Mouse (Mus musculus): ENCODE data around the gene Apba2.

Apba2 gene

DNA sequence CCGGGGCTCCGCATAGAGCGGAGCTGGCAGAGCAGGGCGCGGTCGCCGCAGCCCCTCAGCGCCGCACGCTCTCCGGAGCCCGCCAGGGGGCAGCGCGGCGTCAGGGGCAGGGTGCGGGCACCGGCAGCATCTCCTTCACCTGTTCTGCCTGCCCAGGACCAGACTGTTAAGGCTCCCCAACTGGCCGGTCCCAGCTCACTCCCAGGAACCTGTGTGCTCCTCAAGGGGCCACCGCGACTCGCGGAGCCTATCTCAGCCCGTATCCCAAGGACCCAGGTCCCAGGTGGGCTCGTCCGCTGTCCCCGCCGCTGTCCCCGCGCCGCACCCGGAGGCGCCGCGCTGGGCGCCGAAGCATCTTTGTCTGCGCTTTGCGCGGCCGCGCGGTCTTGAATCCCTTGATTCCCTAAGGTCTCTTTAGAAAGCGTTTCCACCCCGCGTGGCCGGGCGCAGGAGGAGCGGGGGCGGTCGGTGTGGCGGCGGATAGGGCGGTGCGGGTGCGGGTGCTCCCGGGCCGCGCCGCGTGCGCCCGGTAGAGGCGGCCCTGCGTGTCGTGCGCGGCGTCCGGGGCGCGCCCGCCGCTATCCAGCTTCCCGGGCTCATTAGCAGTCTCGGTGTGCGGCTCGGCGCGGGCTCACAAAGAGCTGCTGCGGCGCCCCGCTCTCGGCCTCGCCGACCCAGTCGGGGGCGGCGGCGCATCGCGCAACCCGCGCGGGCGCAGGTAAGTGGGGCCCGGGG lies at the start of gene Apba2:
Gene Apba2 (plus strand): TSS at position 171 of the 735 bp plus-strand sequence.
- DNase-seq (ENCODE audit: low read depth) = no peak

- DNase-seq (ENCODE audit: low read depth) = no peak
Measured at GRCm38 (mm10) chr7:64451861-64452382, 49.6 kb upstream of the Apba2 start.

GRCm38 (mm10) chr7:64452471-64453222 lies 48.9 kb upstream of the Apba2 start:
- no peak for DNase-seq (ENCODE audit: low read depth)

DNA sequence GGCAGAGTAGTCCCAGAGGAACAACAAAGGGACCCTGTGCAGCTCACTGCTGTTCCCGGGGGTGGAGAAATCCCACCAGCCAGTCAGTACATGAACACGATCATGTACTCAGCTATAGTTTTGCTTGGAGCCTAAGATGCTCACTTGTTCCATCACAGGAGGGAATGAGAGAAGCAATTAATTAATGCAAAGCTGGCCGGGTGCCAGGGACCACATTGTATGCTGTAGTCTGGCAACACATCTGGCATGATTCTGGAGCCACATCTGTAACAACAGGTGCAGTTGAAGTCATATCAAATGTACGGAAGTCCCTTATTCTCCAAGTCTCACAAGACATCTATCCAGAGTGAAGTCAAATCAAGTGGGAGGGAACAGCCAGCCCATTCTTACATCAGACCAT lies 45.3 kb upstream of the Apba2 start:
- no peak for DNase-seq (ENCODE audit: low read depth)

DNA sequence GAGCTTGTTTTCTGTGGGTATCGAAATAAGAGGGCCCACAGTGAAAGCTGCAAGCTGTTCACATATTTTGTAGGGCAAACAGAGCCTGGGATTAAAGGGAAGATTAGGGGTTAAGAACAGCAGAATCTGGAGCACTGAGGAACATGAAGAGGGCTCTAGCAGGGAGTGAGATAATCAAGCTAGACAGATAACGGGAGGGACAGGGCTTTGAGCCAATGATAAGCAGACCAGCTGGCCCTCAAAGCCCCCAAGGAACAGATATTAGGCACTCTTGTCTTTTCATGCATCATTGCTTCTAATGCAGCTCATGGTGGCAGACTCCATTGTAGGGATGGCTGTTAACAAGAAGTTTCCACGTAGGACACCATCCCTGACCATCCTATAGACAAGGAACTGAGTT lies 44.8 kb upstream of the Apba2 start:
- DNase-seq (ENCODE audit: low read depth) = no peak

GRCm38 (mm10) chr7:64457811-64458210 lies 43.7 kb upstream of the Apba2 start:
- no peak for DNase-seq (ENCODE audit: low read depth)

DNA sequence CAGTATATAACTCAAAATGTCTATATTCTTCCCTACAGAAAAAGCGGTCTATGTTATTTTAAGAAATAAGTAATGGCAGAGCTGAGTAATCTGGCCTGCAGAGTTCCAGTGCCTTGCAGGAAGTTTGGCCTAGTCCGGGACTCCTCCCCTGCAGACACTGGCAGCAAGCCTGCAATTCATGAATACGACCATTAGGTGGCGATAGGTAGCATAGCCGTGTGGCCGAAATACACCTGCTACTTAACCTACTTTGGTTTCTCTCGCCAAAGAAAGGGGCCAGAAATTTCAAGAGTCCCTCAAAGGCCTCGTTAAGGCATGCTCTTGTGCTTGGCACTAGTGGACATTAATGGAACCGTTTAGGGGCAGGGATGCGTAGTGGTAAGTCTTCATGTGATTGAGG lies 4.1 kb upstream of the Apba2 start:
- no peak for DNase-seq (ENCODE audit: low read depth)

GRCm38 (mm10) chr7:64502271-64503180 lies 1.0 kb downstream of the Apba2 start:
- DNase-seq (ENCODE audit: low read depth) = no peak

- DNase-seq (ENCODE audit: low read depth) = no peak
Measured at GRCm38 (mm10) chr7:64503641-64504040, 2.1 kb downstream of the Apba2 start.

- no peak for DNase-seq (ENCODE audit: low read depth)
Measured at GRCm38 (mm10) chr7:64504691-64505231, 3.3 kb downstream of the Apba2 start.

GRCm38 (mm10) chr7:64505571-64505970 lies 4.1 kb downstream of the Apba2 start:
- no peak for DNase-seq (ENCODE audit: low read depth)

DNA sequence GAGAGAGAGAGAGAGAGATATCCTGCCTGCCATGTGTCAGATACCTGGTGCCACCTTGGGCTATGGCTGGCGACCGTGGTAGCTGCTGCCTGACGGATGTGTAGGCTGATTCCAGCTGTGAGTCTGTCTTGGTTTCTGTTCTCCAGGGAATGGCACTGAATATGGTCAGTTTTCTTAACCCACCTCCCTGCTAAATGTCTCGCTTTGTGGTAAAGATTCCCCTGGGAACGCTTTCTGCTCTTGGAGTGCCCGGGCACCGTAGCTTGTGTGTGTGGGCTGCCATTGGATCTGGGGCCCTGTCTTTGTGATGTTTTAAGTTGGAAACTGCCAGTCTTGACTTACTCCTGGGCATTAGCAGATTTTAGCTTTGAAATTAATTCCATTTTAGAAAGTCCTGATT lies 7.3 kb downstream of the Apba2 start:
- DNase-seq (ENCODE audit: low read depth) = no peak

- no peak for DNase-seq (ENCODE audit: low read depth)
Measured at GRCm38 (mm10) chr7:64509911-64510310, 8.4 kb downstream of the Apba2 start.

DNA sequence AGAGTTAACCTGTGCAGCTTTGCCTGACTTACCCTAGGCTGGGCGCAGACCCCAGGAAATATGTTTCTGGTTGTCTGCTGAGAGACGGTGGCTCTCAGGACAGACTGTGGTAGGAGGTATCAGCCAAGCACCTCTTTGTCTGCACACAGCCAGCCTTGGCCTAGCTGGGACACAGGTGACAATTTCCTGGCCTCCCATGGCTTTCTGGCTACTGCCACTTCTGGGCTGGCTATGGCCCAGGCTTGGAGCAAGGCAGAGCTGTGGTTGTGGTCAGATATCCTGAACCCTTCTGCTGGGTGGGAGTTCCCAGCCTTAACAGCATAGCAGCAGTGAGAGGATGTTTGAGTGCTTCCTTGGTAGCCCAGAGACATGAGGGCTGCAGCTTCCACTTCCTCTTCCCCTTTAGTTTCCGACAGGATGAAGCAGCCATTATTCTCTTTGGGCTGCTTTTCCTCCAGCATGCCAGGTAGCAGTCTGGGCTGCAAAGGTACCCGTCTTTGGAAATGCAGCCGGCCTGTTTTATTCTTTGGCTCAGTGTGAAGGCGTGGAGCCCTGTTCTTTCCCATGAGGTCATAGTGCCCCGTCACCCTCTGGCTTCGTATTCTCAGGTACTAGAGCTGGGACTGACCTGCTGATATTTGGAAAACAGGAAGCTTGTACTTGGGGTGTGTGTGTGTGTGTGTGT lies 9.2 kb downstream of the Apba2 start:
- no peak for DNase-seq (ENCODE audit: low read depth)

DNA sequence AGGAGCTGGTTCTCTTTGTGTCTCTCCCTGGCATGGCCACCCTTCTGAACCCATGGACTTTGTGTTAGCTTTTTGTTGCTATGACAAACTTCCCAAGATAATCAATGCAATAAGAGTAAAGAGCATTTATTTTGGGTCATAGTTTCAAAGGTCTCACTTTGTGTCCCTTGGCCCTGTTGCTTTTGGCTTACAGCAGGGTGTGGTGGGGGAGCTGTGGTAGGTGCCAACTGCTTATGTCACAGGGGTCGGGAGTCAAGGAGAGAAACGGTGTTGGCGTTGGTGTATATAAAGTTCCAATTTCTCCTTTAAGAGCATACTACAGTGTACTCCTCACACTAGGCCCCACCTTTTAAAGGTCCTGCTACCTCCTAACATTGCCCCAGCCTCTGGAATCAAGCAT lies 12.1 kb downstream of the Apba2 start:
- no peak for DNase-seq (ENCODE audit: low read depth)

GRCm38 (mm10) chr7:64515280-64515679 lies 13.8 kb downstream of the Apba2 start:
- no peak for DNase-seq (ENCODE audit: low read depth)

DNA sequence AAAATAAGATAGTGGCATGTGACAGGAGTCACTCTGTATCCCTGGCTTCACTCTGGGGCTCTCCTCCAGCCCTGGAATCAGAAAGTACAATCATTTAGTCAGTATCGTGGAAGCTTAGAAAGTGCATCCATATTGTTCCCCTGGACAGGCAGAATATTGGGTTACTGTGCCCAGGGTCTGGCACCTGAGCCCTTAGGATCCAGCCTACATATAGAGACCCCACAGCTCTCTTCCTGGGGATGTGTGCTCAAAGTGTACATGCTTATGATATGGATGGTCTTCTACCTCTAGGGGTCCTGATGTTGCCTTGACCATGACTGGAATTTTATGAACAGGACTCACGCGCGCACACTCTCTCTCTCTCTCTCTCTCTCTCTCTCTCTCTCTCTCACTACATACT lies 14.4 kb downstream of the Apba2 start:
- DNase-seq (ENCODE audit: low read depth) = no peak

DNA sequence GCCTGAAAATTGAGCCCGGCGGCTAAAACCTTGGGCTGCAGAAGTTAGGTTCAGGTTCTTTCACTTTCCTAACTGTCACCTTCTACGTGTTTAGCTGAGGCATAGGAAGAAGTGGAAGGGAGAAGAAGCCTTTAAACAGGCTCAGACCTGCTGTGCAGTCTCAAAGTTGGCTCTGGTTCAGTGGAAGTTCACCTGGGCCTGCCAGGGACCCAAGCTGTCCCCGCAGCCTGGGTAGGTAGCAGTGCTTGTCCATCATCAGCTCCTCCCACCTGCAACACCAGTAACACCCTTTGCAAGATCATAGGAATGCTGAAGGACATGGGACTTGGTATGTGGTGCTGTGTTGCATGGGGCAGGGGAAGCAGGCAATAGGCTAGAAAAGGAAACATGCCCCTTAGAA lies 17.6 kb downstream of the Apba2 start:
- no peak for DNase-seq (ENCODE audit: low read depth)

DNA sequence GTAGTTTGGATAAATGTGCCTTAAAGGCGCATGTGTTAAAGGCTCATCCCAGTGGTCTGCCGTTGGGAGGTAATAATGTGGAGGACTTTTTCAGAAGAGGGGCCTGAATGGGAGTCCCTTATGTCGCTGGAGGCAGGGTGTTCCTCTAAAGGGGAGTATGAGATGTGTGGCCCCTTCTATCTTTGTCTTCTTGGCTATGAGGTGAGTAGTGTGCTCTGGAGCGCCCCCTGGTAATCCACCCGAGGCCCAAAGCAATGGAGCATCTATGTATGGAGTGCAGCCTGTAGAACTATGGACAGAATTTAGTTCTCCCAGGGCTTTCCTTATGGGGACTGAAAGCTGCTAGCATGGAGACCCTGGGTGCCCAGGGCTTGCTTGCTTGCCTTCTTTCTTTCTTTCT lies 18.0 kb downstream of the Apba2 start:
- no peak for DNase-seq (ENCODE audit: low read depth)

DNA sequence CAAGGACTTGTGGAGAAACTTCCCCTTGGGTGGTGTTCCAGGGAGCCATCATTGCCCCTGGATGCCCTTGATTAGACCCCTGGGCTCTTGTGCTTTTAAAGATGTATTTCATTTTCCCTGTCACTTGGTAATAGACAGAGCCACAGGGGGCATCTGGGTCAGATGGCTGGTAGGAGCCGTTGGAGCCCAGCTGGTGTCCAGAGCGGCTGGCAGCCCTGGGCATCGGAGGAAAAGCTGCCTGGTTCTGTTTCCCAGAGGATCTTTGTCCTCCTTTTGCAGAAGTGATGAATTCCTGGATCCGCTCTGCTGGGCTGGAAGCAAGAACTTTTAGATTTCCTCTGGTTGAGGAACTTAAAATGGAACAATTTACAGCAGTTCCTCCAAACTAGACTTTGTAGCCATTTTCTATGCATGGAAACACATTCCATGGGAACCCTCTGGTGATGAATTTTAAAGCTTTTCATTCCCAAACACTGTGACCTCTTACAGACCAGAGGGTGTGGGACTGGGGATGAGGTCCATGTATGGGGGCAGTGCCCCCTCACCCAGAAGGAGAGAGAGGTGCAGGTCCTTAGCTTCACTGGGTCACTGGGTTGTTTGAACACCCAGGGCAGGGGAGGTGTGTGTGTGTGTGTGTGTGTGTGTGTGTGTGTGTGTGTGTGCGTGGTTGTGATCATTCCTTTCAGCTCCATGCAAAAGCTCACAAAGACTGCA lies 20.3 kb downstream of the Apba2 start:
- DNase-seq (ENCODE audit: low read depth) = no peak

GRCm38 (mm10) chr7:64522409-64522730 lies 20.9 kb downstream of the Apba2 start:
- no peak for DNase-seq (ENCODE audit: low read depth)

Data from fibroblast of lung, adult 2 months (primary cell).